In genomic region chr9:15721226-15721833, GRCm38 (mm10) we compare ENCODE assay signal across 18 mouse cellular contexts. TPM values are rescaled to one million over a fixed set of nuclear protein-coding genes. Genes with fewer than 3 reads are reported as not detected.
DNase-seq lines count a peak whose midpoint lies in the region; ATAC-seq and TF ChIP-seq lines count a peak whose summit lies in the region.
"Had no signal": no experiment of that assay in that cellular context is flagged by ENCODE, and none has a peak within 500 bp of the region (broad histone marks: within the 10 kb centered on the region; RNA-seq: fewer than 3 reads in every experiment).

No protein-coding gene starts in this region.

- WGBS in lung, postnatal 0 days: 56% methylated on average over 6 of the region's 6 CpGs
- WGBS in forebrain, embryonic 16.5 days: 9% methylated on average over 6 of the region's 6 CpGs
- WGBS in midbrain, embryonic 15.5 days: 43% methylated on average over 6 of the region's 6 CpGs
- 72% methylated on average over 6 of the region's 6 CpGs for WGBS in heart, adult 2 months

- no peak overlapping the region for H3K4me3 ChIP-seq in lung, postnatal 0 days (ENCODE audit: low read depth, low read length)
- H3K4me3 ChIP-seq in forebrain, embryonic 16.5 days (replicated peaks; ENCODE audit: low read length): no peak overlapping the region
- no peak overlapping the region for H3K4me3 ChIP-seq in midbrain, embryonic 15.5 days
- no peak overlapping the region for H3K4me3 ChIP-seq in heart, adult 2 months
- H3K4me3 ChIP-seq: kidney, embryonic 15.5 days; liver, embryonic 15.5 days had no signal

- no peaks in the 10 kb centered on the region for H3K27me3 ChIP-seq in lung, postnatal 0 days (replicated peaks; ENCODE audit: insufficient read depth, low read length)
- H3K27me3 ChIP-seq in forebrain, embryonic 16.5 days (replicated peaks; ENCODE audit: control insufficient read depth, insufficient read depth, low read length): no peaks in the 10 kb centered on the region
- H3K27me3 ChIP-seq in midbrain, embryonic 15.5 days (replicated peaks): no peaks in the 10 kb centered on the region
- H3K27me3 ChIP-seq in heart, adult 2 months (ENCODE audit: control insufficient read depth, insufficient read depth, low read length): no peaks in the 10 kb centered on the region
- H3K27me3 ChIP-seq: kidney, embryonic 15.5 days; liver, embryonic 15.5 days had no signal

- H3K79me2 ChIP-seq in heart, adult 2 months (replicated peaks; ENCODE audit: control insufficient read depth, insufficient read depth, low read length): no peaks in the 10 kb centered on the region; the same call in 1 of the 2 replicates

- no peaks in the 10 kb centered on the region for H3K4me1 ChIP-seq in lung, postnatal 0 days (ENCODE audit: insufficient read depth, low read depth, low read length)
- H3K4me1 ChIP-seq in forebrain, embryonic 16.5 days (replicated peaks; ENCODE audit: control insufficient read depth, insufficient read depth, low read length): peaks cover 10% of the 10 kb centered on the region
- H3K4me1 ChIP-seq in midbrain, embryonic 15.5 days: peaks cover 4% of the 10 kb centered on the region
- H3K4me1 ChIP-seq in heart, adult 2 months (ENCODE audit: control insufficient read depth, insufficient read depth, low read length): no peaks in the 10 kb centered on the region; the same call in 1 of the 2 replicates
- H3K4me1 ChIP-seq: liver, embryonic 15.5 days had no signal

- no peak for TF ChIP-seq CTCF in lung, postnatal 0 days (IDR thresholded peaks at IDR 0.05)
- TF ChIP-seq CTCF in heart, adult 2 months (IDR thresholded peaks at IDR 0.05): no peak

- no peaks in the 10 kb centered on the region for H3K9me3 ChIP-seq in lung, postnatal 0 days (ENCODE audit: low read length)
- H3K9me3 ChIP-seq in forebrain, embryonic 16.5 days (ENCODE audit: control insufficient read depth, low read length): no peaks in the 10 kb centered on the region
- no peaks in the 10 kb centered on the region for H3K9me3 ChIP-seq in midbrain, embryonic 15.5 days
- H3K9me3 ChIP-seq: kidney, embryonic 15.5 days; liver, embryonic 15.5 days had no signal

- H3K36me3 ChIP-seq in lung, postnatal 0 days (ENCODE audit: insufficient read depth, low read length): no peaks in the 10 kb centered on the region
- peaks cover 18% of the 10 kb centered on the region for H3K36me3 ChIP-seq in forebrain, embryonic 16.5 days (ENCODE audit: control insufficient read depth, insufficient read depth)
- H3K36me3 ChIP-seq in midbrain, embryonic 15.5 days (replicated peaks): peaks cover 21% of the 10 kb centered on the region
- H3K36me3 ChIP-seq in heart, adult 2 months (ENCODE audit: control insufficient read depth, insufficient read depth, low read length): peaks cover 2% of the 10 kb centered on the region; the same call in 1 of the 2 replicates
- H3K36me3 ChIP-seq: liver, embryonic 15.5 days had no signal

- 0 out of 2 replicates have a peak, but pooled peaks have one; percentile 41 for ATAC-seq in lung, postnatal 0 days
- peak; percentile 94 for ATAC-seq in forebrain, embryonic 16.5 days
- ATAC-seq in midbrain, embryonic 15.5 days (replicated peaks): peak; percentile 87
- no peak for ATAC-seq in megakaryocyte progenitor cell, adult 5-6 weeks (replicated peaks; ENCODE audit: poor library complexity)
- ATAC-seq: activated CD4-positive, CD25-positive, alpha-beta regulatory T cell, adult 4 months; inflammation-experienced regulatory T-cells, adult 6 months had no signal

- no peak for TF ChIP-seq POLR2A in heart, adult 2 months (IDR thresholded peaks at IDR 0.05; ENCODE audit: insufficient read depth, low read depth, low read length)

- H3K4me2 ChIP-seq in lung, postnatal 0 days (replicated peaks; ENCODE audit: low read depth, low read length): no peak overlapping the region
- H3K4me2 ChIP-seq in forebrain, embryonic 16.5 days (ENCODE audit: low read length): no peak overlapping the region
- H3K4me2 ChIP-seq in midbrain, embryonic 15.5 days: no peak overlapping the region
- H3K4me2 ChIP-seq: kidney, embryonic 15.5 days; liver, embryonic 15.5 days had no signal

- no peak overlapping the region for H3K27ac ChIP-seq in lung, postnatal 0 days (ENCODE audit: low read length)
- peak overlapping the region; percentile 51 for H3K27ac ChIP-seq in forebrain, embryonic 16.5 days (ENCODE audit: low read length)
- peak overlapping the region; percentile 44; the same call in 1 of the 2 replicates for H3K27ac ChIP-seq in midbrain, embryonic 15.5 days
- H3K27ac ChIP-seq in heart, adult 2 months: no peak overlapping the region
- H3K27ac ChIP-seq: kidney, embryonic 15.5 days; liver, embryonic 15.5 days; stomach, postnatal 0 days had no signal

- no peak overlapping the region for H3K9ac ChIP-seq in lung, postnatal 0 days (replicated peaks; ENCODE audit: low read depth)
- no peak overlapping the region for H3K9ac ChIP-seq in forebrain, embryonic 16.5 days (replicated peaks; ENCODE audit: low read depth, low read length)
- no peak overlapping the region for H3K9ac ChIP-seq in midbrain, embryonic 15.5 days
- H3K9ac ChIP-seq in heart, adult 2 months (ENCODE audit: low read depth, low read length): no peak overlapping the region
- H3K9ac ChIP-seq: kidney, embryonic 15.5 days; liver, embryonic 15.5 days had no signal

- DNase-seq in lung, postnatal 0 days (ENCODE audit: low spot score): peak; percentile 20
- no peak for DNase-seq in lung, postnatal 10 days
- DNase-seq in brain, embryonic 18.5 days (ENCODE audit: low read depth, low spot score): peak; percentile 16
- no peak for DNase-seq in urinary bladder, postnatal 25 days (ENCODE audit: low spot score)
- DNase-seq in heart, adult 2 months: no peak
- DNase-seq: cerebellum, adult 9-10 months; embryo, embryonic 11 days; gastrocnemius, postnatal 25 days; left cerebral cortex, postnatal 4 days; thymus, postnatal 25 days had no signal

- intact Hi-C loops in heart, adult 2 months (cut with DNase I): no loop called here

- no peak for TF ChIP-seq EP300 in lung, postnatal 0 days (IDR thresholded peaks at IDR 0.05)
- TF ChIP-seq EP300 in heart, adult 2 months (IDR thresholded peaks at IDR 0.05; ENCODE audit: insufficient read depth, low read depth, low read length): no peak

RNA-seq across cellular contexts. Expression of gene Slc36a4, which starts 11.8 kb away (rescaled TPM):
- polyA plus RNA-seq in lung, postnatal 0 days (2015; fragmentation: Nextera tagmentation; extraction: Ambion mirVana): 8.6 and 11.2 TPM in 2 replicates
- polyA plus RNA-seq in forebrain, embryonic 16.5 days (2015; fragmentation: Nextera tagmentation; extraction: Ambion mirVana): 31.7 and 33.1 TPM in 2 replicates
- 28.7 and 33.0 TPM in 2 replicates for polyA plus RNA-seq in midbrain, embryonic 15.5 days (2015; fragmentation: Nextera tagmentation; extraction: Ambion mirVana)
- total RNA-seq in megakaryocyte progenitor cell, adult 5-6 weeks (2015): 10.7 and 11.5 TPM in 2 replicates
- total RNA-seq in megakaryocyte progenitor cell, adult 5-6 weeks (2017): 11.0 and 12.6 TPM in 2 replicates
- 1 to 10 TPM; 6.9 to 7.4 TPM for total RNA-seq in heart, adult 2 months (2021)
- polyA plus RNA-seq in heart, adult 2 months (2012; rRNA removed): 3.3 and 7.9 TPM in 2 replicates

Comparison
In these comparisons a context has a peak if more than half of its experiments do, and no peak if none do; other contexts are left out.
1. DNase-seq: peak in lung, postnatal 0 days (single experiment) and brain, embryonic 18.5 days (single experiment); none in lung, postnatal 10 days (single experiment), urinary bladder, postnatal 25 days (single experiment) and heart, adult 2 months (0 of 2).
2. H3K27ac ChIP-seq: peak in forebrain, embryonic 16.5 days (single experiment) and midbrain, embryonic 15.5 days (single experiment); none in lung, postnatal 0 days (single experiment) and heart, adult 2 months (single experiment).